Mouse (Mus musculus): ENCODE data around the gene Nxph4. TPM values are rescaled to one million over a fixed set of nuclear protein-coding genes. Genes with fewer than 3 reads are reported as not detected.

Gene Nxph4
- 1.5 and 2.4 TPM in 2 replicates for polyA plus RNA-seq (2015; fragmentation: Nextera tagmentation; extraction: Ambion mirVana)

DNA sequence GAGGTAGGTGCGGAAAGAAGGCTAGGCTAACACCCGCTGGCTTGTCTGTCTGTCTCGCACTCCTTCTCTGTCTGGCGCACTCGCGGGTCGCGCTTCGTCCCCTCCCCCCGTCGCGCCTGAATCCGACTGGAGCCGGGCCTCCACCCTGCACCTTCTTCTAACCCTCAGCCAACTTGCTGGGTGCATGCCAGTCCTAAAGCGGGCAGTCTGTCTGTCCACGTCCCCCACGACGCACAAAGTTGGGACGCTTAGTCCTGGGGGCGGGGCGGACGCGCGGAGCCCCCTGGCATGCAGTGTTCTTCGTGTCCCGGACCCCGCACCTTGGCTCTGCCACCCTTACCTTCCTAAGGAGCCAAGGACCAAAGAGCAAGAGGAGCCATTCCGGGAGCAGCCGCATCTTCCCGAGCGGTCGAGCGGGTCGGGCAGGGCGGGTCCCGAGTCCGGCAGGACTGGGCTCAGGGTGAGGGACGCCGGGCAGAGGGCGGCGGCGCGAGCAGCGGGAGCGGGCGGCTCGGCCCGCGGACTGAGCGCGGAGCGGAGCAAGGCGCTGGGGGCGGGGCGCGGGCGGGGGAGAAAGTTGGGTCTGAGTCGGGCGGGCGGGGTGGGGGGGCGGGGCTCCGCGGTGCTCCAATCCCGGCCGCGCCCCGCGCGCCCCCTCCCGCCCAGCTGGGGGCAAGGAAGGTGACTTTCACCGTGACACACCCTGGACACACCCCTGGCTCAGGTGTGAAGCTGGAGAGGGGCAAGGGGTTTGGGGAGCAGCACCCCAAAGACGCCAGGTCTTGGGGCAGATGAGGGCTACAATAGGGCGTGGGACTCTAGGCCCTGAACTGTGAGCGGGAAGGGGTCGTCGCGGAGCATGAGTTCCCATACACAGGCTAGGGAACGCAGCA is at the start of gene Nxph4:
TSS of gene Nxph4 (minus strand) at position 524 of the 893 bp plus-strand sequence.

DNA sequence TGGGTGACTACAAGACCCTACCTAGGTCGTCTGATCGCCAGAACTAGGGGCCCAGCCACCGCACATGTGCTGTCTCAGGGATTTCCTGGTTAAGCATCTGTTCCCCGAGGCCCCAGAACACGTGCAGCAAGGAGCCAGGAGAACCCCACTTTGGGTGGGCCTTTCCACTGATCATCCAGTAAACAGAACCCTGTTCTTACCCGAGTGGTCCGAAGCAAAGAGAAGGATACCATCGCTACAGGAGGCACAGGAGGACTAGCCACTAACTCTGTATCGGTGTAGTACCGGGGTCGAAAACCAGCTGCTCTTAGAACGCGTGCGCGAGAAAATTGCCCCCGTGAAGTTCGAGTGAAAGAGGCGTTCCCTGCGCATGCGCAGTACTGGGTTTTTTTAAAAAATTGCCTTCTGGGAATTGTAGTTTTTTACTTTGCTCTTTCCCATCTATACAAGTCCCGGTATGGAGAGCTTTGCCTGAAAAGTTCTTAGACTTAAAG is 12.2 kb downstream of the Nxph4 start, which contains the start of gene Shmt2:
TSS of gene Shmt2 (minus strand) at position 357 of the 494 bp plus-strand sequence.

DNA sequence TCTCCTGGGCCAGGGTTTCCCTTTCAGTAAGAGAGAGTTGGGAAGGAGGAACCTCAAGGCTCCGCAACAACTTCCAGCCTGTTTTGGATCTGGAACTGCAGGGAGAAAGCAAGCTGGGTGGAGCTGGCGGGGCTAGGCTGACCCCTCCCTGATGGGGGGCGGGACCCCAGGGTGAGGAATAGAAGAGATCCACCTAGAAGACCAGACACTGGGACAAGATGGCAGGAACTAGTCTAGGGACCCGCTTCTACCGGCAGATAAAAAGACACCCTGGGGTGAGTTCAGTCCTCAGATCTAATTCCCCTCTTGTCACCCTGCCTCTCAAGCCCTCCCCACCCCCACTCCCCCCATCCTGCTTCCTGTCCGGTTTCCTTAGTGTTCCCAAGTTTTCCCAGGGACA is 19.6 kb downstream of the Nxph4 start, which contains the start of gene Ndufa4l2:
TSS of gene Ndufa4l2 (plus strand) at position 204 of the 400 bp plus-strand sequence.

DNA sequence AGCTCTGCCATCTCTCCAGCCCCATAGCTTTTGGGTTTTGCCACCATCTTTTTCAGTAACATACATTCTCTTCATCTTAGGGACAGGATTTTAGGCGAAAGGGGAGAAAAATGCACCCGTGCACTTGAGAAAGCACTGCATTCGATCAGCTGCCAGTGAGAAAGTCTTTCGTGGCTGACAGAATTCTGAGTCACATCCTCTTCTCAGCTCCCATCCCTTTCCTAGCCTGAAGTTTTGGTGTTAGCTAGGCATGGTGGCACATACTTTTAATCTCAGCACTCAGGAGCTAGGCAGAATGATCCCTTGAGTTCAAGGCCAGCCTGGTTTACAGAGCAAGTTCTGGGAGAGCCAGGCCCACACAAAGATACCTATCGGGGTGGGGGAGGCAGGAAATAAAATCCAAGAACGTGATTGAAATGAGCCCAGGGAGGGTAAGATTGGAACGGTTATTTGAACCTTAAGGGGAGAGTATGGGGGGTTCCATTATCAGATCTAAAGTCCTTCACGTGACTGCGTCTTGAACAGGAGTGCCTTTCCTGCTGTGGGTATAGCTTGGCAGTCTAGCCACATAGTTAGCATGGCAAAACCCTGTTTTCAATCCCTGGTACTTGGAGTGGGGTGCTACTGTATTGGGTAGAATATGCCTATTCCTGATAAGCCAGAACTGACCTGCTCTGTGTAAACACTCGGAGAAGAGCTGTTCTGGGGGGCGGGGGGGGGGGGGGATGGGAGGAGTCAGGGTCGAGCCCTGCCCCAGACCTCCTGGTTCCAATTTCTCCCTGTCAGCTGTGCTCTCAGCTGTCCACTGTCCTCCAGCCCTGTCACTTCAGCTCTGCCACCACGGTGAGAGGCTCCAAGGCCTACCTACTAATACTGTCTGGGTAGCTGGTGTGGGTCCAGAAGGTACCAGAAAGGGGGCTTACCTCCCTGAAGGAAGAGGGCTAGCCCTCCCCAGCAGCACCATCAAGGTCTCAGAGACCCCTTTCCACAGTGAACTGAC is 33.2 kb downstream of the Nxph4 start, which contains the start of gene Stac3:
TSS of gene Stac3 (plus strand) at position 793 of the 1,000 bp plus-strand sequence.

Other genes starting within 250 kb of the Nxph4 start
- 8.3 and 9.1 TPM in 2 replicates for gene Mbd6, start 245.5 kb downstream of the Nxph4 start, polyA plus RNA-seq (2015; fragmentation: Nextera tagmentation; extraction: Ambion mirVana)
- gene Mars, start 222.8 kb downstream of the Nxph4 start, polyA plus RNA-seq (2015; fragmentation: Nextera tagmentation; extraction: Ambion mirVana), result 82.3 and 96.0 TPM in 2 replicates
- 2.5 and 5.7 TPM in 2 replicates for gene Arhgap9, start 212.6 kb downstream of the Nxph4 start, polyA plus RNA-seq (2015; fragmentation: Nextera tagmentation; extraction: Ambion mirVana)
- gene Gli1, start 192.6 kb downstream of the Nxph4 start, polyA plus RNA-seq (2015; fragmentation: Nextera tagmentation; extraction: Ambion mirVana), result 4.4 and 6.2 TPM in 2 replicates
- gene Inhbe, start 180.1 kb downstream of the Nxph4 start, polyA plus RNA-seq (2015; fragmentation: Nextera tagmentation; extraction: Ambion mirVana), result not detected in 2 replicates
- not detected in 2 replicates for gene Inhbc, start 164.1 kb downstream of the Nxph4 start, polyA plus RNA-seq (2015; fragmentation: Nextera tagmentation; extraction: Ambion mirVana)
- 19.2 and 19.5 TPM in 2 replicates for gene R3hdm2, start 154.2 kb downstream of the Nxph4 start, polyA plus RNA-seq (2015; fragmentation: Nextera tagmentation; extraction: Ambion mirVana)
- 0.29 and 0.36 TPM in 2 replicates for gene Stac3, start 32.9 kb downstream of the Nxph4 start, polyA plus RNA-seq (2015; fragmentation: Nextera tagmentation; extraction: Ambion mirVana)
- gene Ndufa4l2, start 19.6 kb downstream of the Nxph4 start, polyA plus RNA-seq (2015; fragmentation: Nextera tagmentation; extraction: Ambion mirVana), result 272 and 390 TPM in 2 replicates
- gene Shmt2, start 12.1 kb downstream of the Nxph4 start, polyA plus RNA-seq (2015; fragmentation: Nextera tagmentation; extraction: Ambion mirVana), result 62.8 and 68.3 TPM in 2 replicates
- gene Lrp1, start 86.6 kb upstream of the Nxph4 start, polyA plus RNA-seq (2015; fragmentation: Nextera tagmentation; extraction: Ambion mirVana), result 66.3 and 68.2 TPM in 2 replicates
- 40.9 and 44.7 TPM in 2 replicates for gene Stat6, start 108.4 kb upstream of the Nxph4 start, polyA plus RNA-seq (2015; fragmentation: Nextera tagmentation; extraction: Ambion mirVana)
- 5.7 and 6.4 TPM in 2 replicates for gene Nemp1, start 132.3 kb upstream of the Nxph4 start, polyA plus RNA-seq (2015; fragmentation: Nextera tagmentation; extraction: Ambion mirVana)
- gene Nab2, start 134.0 kb upstream of the Nxph4 start, polyA plus RNA-seq (2015; fragmentation: Nextera tagmentation; extraction: Ambion mirVana), result 13.3 and 15.3 TPM in 2 replicates
- 0.05 and 0.13 TPM in 2 replicates for gene Myo1a, start 170.6 kb upstream of the Nxph4 start, polyA plus RNA-seq (2015; fragmentation: Nextera tagmentation; extraction: Ambion mirVana)
- gene Tac2, start 189.9 kb upstream of the Nxph4 start, polyA plus RNA-seq (2015; fragmentation: Nextera tagmentation; extraction: Ambion mirVana), result not detected in 2 replicates
- gene Zbtb39, start 205.0 kb upstream of the Nxph4 start, polyA plus RNA-seq (2015; fragmentation: Nextera tagmentation; extraction: Ambion mirVana), result 1.1 and 1.4 TPM in 2 replicates
- gene Gpr182, start 217.2 kb upstream of the Nxph4 start, polyA plus RNA-seq (2015; fragmentation: Nextera tagmentation; extraction: Ambion mirVana), result 0.54 and 0.60 TPM in 2 replicates
- not detected in 2 replicates for gene Rdh1, start 225.2 kb upstream of the Nxph4 start, polyA plus RNA-seq (2015; fragmentation: Nextera tagmentation; extraction: Ambion mirVana)
- not detected in 2 replicates for gene Rdh16f1, start 225.2 kb upstream of the Nxph4 start, polyA plus RNA-seq (2015; fragmentation: Nextera tagmentation; extraction: Ambion mirVana)
- gene Rdh9, start 241.8 kb upstream of the Nxph4 start, polyA plus RNA-seq (2015; fragmentation: Nextera tagmentation; extraction: Ambion mirVana), result 0.14 and 0.27 TPM in 2 replicates

All from urinary bladder, postnatal 0 days (tissue).